Mouse (Mus musculus) embryo, embryonic 11 days (tissue): ENCODE data around the gene Ctcfl.
A peak's percentile ranks its signal among the peaks of the same experiment; 100 is the strongest.

ENCODE experiments used
- DNase-seq: peaks from one replicate; pipeline ENCODE4 v3.0.0-alpha.2; 2015

Gene Ctcfl

DNA sequence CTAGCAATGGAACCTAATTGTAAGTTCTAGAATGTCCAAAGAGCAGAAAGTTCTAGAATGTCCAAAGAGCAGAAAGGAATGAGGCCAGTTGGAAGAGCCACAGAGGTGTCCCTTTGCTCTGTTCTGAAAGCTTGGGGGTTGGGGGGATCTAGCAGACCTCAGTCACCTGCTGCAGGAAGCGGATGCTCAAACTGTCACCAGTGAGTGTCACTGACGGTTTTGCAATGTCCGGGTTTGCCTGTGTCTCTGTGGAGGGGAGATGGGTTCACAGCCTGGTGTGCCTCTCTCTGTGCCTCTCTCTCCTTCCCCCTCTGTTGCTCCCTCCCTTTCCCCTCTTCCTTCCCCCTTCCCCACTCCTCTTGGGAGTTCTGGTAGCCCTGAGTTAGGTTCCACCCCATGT lies 36.6 kb downstream of the Ctcfl start:
- no peak for DNase-seq

DNA sequence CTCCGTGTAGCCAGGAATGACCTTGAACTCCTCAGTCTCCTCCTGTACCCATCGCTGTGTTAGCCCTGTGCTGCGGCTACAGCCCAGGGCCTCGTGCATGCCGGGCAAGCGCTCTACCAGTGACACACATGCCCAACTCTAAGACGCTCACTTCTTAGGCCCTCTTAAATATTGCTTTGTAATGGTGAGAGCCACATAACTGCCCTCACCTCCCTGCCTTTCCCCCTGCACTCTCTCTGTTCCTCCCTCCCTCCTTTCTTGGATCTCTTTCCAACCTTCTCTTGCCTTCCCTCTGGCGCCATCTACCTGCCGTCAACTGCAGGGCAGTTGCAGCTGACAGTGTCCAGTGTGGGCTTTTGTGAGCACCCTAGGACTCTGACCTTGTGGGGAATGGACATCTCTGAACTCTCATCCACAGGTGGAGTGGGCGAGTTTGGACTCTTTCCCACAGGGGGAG lies 38.5 kb downstream of the Ctcfl start:
- peak; percentile 87 for DNase-seq

DNA sequence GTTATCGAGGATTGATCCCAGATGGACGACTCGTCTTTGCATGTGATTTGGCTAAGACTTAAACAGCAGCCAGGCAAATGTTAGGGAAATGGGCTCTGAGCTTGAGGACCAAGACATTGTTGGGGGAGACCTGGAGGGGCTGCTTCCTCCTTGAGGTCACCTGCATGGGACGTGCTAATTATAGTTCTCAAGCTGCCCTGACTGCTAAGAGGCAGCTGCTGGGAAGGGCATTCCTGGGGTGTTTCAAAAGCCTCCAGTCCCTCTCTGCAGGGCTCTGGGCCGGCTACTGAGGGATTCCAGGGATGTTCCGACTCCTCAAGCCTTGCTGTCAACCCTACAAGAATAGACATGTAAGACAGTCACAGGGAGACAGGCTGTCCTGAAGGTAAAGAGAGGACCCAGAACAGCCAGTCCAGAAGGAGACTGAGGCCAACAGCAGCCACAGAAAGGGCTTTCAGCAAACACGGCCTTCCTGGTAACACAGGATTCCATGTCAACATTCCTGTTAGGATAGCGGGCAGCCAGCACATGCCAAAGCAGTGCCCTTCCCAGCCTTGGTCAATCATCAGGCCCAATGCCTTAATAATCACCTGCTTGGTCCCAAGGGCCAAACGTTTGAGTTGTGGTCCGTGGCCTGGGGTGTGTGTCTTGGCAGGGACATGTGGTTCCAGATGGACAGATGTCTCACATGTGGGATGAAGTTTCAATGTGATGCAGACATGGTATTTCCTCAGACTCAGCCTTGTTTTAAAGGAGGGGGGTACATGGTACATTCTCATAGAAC lies 39.4 kb downstream of the Ctcfl start:
- no peak for DNase-seq

DNA sequence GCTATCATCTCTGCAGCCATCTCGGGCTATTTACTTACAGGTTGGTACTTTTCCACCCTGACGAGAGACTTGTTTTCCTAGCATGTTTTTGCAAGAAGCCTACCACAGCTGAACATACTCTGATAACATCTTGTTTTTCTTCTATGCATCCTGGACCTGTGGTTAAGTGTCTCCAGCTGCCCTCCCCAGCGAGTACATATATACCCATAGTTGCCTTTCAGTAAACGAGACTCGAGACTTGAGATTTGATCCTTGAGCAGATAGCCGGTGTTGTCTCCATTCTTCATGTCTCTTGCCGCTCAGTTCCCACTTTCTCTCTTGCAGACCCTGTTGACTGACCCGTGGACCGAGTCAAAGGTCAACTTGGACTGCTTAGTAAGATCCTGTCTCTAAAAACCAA lies 42.4 kb downstream of the Ctcfl start:
- no peak for DNase-seq

DNA sequence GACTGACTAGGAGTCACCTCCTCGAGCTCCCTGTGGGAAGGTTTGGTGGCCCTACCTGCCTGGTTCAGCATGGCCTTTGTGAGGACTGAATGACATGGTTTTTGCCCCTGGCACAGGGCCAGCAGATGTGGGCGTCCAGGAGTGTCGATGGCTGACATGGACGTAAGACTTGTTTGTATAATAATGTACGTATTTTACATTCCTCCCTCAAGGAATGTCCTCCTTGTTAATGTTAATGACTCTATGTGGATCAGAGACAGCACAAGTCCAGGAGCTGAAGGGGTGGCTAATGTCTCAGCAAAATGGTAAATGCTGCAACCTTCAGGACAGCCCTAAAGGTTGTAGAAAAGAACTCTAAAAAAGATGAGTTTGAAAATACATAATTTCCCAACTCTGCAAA lies 45.7 kb downstream of the Ctcfl start:
- no peak for DNase-seq

DNA sequence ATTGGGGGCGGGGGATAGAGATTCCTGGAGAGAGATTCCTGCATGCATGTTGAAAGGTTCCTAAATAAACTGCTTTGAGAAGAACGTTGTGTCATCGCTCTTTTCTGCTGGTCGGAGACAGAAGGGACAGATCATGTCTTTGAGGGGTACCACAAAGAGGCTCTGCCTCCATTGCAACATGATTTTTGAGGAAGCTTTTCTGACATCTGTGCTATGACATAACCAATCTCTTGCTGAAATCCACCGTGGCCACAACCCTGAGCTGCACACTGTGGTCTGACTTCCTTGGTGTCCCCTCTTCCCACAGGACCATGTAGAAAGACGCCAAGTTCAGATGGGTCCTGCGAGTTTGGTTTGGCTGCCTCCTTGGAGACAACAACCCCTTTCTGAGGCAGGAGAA lies 46.4 kb downstream of the Ctcfl start:
- DNase-seq, result no peak

DNA sequence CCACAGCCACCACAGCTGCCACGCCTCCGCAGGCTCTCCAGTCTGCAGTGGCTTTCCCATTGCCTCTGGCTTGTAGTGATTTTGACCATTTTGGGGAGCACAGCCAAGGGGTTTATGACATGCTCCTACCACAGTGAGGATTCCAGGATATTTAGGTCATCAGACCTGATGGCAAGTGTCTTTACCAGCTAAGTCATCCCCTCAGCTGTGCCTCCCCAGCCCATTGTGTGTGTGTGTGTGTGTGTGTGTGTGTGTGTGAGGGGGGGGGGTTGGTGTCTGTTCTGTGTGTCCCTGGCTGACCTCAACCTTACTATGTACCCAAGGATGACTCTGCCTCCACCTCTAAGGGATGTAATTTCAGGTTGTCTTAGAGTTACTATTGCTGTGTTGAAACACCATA lies 54.5 kb downstream of the Ctcfl start:
- no peak for DNase-seq

DNA sequence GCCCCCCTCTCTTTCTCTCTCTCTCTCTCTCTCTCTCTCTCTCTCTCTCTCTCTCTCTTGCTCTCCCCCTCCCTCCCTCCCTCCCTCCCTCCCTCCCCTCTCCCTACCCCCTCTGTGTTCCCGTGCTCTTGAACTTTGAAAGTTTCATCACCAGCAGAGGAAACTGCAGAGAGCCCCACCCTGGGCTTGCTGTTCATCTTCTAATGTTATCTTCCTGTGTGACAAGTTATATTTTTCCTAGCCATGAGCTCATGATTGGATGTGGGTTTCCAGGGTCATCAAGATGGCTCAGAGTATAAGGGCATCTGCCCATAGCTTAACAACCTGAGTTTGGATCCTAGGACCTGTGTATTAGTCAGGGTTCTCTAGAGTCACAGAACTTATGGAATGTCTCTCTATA lies 56.1 kb downstream of the Ctcfl start:
- no peak for DNase-seq

DNA sequence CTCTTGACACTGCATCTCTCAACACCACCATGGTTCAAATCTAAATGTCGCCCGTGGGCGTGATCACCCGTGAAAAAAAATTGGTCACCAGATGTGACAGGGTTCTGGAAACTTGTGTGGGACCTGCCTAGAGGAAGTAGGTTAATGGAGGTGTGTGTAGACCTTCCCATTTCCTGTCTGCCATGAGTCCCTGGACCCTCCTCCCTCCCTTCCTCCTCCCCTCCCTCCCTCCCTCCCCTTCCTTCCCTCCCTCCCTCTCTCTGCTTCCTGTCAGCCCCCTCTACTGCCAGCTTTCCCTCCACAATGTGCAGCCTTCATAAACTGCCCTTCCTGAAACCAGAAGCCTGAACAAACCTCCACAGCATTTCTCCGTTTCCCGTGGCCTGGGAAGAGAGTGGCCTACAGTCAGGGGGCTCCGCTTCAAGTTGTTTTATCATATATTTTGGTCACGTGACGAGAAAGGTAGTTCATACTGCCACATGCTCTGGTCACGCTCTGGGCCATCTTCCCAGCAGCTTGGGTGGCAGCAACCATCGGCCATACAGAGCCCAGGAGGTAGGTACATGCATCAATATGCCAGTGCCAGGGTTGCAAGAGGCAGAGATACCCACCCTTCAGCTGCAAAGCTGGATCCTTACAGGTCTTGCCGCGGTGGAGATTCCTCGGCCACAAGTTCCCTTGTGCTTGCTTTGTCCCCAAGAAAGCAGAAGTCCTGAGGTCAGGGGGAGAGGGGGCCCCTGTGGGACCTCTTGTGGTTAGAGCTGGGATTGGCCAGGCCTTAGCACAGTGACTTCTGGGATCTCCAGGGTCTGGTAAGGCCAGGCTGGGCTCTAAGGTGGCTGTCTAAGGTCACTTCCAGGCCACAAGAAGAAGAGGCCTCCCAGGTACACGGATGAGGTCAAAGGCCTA lies 57.6 kb downstream of the Ctcfl start:
- DNase-seq, result no peak

DNA sequence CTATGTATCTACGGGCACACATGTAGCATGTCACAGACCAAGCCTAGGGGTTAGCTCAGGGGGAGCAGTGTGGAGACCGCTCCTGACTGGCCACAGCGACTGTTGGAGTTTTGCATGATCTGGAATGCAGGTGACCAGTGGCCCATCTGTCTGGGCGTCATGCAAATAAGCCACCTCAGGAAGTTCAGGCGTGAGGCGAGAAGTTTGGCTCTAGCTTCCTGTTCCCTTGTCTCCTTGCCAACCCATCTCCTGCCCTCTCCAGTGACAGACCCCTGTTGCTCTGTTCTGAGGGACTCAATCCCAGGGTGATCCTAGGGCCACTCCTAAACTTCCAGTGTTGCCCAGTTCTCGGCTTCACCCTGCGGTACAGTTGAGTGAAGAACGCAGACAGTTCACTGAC lies 58.9 kb downstream of the Ctcfl start:
- no peak for DNase-seq

DNA sequence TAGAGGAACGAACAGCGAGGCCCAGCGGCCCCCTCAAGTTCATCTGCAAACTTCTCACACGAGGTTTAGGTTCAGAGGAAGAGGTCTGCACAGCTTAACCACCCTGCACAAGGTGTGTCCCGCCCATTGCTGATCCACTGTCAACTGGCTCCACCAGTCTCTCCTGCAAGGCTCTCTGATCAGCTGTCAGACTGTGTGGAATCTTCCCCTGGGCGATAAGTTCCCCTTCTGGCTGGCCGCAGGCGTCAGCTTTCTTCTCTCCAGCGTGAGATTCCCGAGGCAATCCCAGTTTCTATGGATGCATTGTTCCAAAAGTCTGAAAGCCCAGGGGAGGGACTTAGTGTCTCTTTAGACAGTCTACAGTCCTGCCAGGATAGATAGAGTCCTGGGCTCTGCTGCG lies 61.1 kb downstream of the Ctcfl start:
- no peak for DNase-seq

DNA sequence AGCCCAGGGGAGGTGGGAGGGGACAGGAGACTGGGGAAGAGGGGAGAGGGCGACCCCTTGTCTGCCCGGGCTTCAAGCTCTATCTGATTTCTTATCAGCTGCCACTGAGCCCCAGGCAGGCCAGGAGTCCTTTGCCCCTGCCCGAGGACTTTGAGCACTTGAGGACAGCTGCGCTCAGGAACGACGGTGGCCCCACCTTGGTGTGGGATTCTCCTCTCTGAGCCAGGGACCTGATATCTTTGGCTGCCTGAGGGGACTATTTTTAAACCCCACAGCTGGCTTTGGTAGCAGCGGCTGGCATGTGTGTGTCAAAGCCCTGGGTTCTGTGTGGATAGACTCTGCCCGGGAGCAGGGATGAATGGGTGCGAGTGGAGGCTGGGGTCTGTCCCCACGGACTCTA lies 61.7 kb downstream of the Ctcfl start:
- DNase-seq, result no peak

DNA sequence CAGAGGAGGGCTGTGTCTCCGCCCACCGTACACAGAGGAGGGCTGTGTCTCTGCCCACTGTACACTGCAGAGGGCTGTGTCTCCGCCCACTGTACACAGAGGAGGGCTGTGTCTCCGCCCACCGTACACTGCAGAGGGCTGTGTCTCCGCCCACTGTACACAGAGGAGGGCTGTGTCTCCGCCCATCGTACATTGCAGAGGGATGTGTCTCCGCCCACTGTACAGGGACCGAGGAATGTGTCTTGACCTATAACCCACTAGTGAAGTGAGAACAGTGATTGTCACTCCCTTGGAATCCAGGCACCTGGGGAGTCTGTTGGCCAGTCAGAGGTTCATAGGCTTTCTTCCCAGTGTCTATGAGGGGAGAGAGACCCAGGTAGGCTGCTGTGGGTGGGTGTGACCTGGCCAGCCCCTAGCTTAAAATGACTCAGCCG lies 62.4 kb downstream of the Ctcfl start:
- DNase-seq, result no peak

DNA sequence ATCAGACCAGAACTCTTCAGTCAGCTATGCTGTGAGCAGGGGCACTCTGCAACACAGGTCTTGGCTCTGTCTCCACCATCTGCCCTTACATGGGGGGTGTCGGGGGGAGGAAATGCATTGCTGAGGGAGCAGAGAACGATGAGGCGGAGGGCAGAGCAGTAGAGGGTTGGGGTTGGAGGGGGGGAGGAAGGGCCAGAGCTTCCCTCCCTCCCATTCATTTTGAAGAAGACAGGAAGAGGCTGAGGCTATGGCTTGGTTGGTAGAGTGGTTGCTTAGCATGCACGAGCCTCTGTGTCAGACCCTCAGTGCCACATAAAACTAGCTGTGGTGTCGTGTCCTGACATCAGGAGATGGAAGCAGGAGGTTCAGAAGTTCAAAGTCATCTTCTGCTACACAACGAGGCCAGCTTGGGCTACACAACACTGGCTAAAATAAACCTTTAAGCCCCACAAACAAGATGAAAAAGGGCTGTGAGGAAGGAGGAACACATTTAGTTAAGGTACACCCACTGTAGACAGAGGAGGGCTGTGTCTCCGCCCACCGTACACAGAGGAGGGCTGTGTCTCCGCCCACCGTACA lies 62.9 kb downstream of the Ctcfl start:
- no peak for DNase-seq

DNA sequence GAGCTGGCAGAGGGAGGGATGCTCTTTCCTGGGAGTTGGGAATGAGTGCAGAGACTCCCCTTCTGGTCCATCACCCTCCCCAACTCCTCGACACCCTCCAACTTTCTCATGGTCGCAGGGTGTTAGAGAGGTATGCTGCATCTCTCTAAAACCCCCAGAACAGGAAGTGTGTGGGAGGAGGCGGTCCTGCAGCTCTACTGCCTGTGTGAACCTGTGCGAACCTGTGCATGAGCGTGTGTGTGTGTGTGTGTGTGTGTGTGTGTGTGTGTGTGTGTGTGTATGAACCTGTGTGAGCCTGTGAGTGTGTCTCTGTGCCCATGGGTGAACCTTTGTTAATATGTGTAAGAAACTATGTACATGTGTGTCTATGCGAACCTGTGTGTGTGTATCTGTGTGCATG lies 65.5 kb downstream of the Ctcfl start:
- DNase-seq, result no peak

DNA sequence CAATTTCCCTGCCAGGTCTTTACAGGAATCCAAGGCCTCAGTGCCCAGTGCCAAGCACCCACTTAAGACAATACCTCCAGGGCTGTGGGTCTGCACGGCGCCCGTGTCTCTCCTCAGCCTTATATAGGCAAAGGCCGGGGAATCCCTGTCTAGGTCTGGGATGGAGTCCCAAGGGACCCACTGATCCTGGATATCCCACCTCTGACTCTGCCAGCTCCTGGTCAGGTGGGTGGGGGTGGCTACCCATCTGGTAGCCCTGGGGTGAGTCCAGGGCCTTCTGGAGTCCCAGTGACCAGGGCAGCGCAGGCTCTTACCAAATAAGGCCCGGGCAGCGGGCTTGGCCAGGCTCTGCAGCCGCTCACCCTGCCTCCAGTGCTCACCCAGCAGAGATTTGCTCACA lies 66.4 kb downstream of the Ctcfl start:
- no peak for DNase-seq

DNA sequence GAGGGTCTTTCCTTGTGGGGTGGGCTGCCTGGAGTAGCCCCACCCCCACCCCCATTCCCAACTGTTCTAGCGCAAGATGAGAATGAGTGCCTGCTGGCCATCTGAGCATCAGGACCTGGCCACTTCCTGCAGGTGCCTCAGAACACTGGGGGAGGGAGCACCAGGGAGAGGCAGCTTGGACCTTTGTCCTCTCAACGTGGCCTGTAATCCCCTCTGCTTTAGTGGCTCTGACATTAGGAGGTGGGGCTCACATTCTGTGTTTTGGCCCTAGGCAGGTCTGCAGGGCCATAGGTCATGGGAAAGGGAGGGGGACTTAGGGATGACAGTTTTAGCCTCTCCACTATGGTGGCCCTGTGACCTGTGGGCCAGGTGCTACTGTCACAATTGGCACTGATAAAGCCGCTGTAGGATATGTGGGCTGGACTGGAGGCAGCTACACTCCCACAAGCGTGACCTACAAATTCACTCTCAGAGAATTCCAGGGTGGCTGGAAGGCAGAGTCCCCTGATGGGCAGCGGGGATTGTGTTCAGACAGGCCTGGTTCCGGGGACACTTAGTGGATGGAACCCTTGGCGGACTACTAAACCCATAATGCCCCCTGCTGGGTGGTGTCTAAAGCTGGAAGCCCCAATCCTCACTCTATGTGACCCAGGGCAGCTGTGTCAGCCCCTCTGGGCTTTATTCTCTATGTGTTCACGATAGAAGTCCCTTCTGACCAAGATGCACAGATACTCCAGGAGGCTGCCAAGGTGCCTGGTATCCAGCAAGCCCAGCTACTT lies 68.5 kb downstream of the Ctcfl start:
- DNase-seq, result peak; percentile 58

DNA sequence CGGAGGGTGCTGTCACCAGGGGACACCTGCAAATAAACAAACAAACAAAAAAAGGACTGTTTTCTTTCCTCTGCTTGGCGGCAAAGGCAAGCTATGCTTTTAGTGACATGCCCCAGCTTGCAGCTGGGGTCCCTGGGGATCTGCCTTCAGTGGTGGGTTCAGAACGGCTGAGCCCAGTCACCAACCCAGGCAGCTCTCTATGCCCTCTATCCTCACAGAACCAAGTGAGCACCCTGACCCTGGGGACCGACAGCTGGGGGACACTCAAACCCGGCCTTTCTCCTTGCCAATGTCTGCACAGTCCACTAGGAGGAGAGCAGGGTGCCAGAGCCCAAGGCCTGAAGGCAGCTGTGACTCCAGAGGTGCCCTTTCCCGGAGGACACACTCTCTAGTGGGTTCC lies 69.5 kb downstream of the Ctcfl start:
- DNase-seq, result no peak

DNA sequence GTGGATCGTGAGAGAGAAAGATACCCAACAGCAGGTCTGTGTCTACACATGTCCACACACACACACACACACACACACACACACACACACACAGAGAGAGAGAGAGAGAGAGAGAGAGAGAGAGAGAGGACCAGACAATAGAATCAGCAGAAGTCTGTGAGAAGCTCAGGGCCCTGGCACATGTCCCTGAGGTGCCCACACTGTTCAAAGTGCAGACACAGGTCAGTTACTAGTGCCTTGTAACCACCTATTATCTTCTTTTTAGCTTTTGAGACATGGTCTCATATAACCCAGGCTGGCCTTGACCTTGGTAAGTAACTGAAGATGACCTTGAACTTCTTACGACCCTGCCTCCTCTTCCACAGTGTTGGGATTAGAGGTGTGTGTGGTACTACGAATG lies 70.1 kb downstream of the Ctcfl start:
- no peak for DNase-seq

DNA sequence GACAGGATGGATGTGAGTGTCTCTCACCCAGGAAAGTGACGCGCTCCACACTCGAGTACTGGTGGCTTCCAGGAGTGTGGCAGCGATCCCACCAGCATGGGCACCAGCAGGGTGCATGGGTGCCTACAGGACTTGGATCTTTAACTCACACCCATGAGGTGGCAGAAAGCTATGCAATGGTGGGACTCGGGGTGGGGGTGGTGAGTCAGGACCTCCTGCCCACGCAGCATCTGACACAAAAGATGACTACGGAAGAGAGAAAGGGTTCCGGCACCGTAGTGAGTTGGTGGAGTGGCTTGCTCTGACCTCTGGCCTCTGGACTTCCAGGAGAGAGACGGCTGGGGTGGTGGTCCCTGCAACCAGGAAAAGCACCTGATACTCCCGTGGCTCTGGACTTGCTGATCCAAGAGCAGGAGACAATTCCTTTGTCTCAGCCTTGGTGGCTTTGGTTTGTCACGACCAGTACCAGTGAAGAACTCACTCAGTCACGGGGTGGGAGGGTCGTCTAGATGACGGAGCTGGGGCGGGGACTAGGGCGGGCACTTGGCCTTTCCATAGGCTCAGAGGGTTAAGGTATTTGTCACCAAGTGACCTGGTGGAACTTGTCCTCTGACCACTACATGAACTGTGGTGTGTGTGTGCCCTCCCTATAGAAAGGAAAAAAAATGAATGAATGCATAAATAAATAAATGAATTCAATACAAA lies 71.1 kb downstream of the Ctcfl start:
- no peak for DNase-seq

DNA sequence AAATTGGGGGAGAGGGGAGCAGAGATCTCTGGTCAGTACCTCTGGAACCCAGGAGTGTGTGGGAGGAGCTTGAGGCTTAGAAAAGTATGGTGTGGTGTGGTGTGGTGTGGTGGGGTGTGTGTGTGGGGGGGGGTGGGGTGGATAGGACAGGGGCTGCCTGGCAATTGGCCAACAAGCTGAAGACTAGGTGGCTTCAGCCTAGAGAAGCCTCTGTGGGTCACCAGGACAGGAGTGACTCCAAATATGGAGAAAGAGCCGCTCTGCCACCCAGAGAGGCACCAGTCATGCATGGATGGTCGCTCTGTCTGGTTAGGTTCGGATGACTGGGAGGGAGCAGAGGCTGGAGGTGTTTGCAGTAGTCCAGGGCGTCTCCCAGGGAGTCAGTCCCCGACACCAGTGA lies 71.9 kb downstream of the Ctcfl start:
- DNase-seq, result no peak

DNA sequence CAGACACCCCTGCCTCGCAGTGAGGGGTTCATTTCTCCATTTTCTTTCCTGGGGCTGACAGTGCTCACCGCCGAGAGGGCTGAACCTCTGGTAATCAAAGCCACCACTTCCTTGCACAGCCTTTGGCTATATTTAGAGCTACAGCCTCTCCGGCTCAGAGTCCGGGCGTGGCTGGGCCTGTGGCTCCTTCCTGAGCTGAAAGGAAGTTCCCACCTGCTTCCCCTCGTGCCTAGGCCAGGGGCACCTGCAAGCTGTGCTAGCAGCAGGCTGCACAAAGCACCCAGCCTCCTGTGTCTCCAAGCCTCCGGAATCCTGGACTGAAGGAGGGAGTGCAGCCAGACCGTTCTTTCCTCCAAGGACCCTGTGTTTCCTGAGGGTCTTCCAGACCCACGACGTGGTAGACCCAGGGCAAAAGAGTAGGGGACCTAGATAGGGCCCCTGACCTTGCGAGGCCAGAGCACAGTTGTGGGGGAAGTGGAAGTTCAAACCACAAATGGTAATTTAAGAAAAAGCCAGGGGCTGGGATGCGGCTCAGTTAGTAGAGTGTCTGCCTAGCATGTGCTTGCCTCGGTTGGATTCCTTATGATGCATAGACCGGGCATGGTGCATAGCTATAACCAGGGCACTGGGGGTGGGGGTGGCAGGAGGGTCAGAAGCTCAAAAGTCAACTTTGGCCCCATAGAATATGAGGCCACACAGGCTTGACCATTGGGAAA lies 72.6 kb downstream of the Ctcfl start:
- DNase-seq, result no peak
